Mouse (Mus musculus): ENCODE results near the gene Vmn2r52. TPM values are rescaled to one million over a fixed set of nuclear protein-coding genes. Genes with fewer than 3 reads are reported as not detected.

Vmn2r52 gene
- not detected for polyA plus RNA-seq (2014; fragmentation: Illumina TruSeq; extraction: RNeasy Lipid Tissue Mini Kit (QIAGEN cat#74804); ENCODE audit: low read depth, low replicate concordance)

DNA sequence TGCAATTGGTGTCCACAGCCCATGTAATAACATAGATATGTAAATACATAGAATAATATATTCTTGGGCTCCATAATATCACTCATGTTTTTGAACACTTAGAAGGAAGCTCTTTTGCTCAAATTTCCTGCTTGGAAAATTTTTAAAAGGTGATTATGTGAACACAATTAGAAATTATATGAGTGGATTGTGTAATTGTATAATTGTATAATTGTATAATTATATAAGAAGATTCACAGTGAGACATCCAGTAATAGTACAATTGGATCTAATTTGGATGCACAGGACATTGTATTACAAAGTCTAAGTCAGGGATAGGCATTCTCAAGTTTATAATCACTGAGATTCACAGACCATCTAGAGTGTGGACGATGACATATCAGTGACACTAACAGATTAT is at the start of gene Vmn2r52:
Gene Vmn2r52 (minus strand): TSS at position 101 of the 400 bp plus-strand sequence.

DNA sequence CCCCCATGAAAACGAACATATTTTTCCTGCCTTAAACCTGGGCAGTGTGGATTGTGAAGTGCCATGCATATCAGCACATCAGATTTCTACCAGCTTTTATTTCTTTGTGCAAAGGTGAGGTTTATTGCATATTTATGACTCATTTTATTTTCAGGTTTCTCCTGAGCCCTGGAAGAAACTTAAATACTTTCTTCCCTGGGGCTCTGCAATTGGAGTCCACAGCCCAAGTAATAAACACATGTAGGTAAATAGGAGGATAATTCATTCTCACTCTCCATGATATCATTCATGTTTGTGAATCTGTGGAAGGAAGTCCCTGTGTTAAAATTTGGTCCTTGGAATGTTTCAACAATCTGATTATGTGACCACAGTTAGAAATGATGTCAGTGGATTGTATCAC is 70.7 kb downstream of the Vmn2r52 start, which contains the start of gene Vmn2r51:
Gene Vmn2r51 (minus strand): TSS at position 101 of the 400 bp plus-strand sequence.

Other genes with a start within 250 kb of the Vmn2r52 start
- gene Vmn2r48, start 223.0 kb downstream of the Vmn2r52 start, polyA plus RNA-seq (2014; fragmentation: Illumina TruSeq; extraction: RNeasy Lipid Tissue Mini Kit (QIAGEN cat#74804); ENCODE audit: low read depth, low replicate concordance), result not detected
- not detected for gene Vmn2r49, start 184.3 kb downstream of the Vmn2r52 start, polyA plus RNA-seq (2014; fragmentation: Illumina TruSeq; extraction: RNeasy Lipid Tissue Mini Kit (QIAGEN cat#74804); ENCODE audit: low read depth, low replicate concordance)
- gene Vmn2r50, start 123.3 kb downstream of the Vmn2r52 start, polyA plus RNA-seq (2014; fragmentation: Illumina TruSeq; extraction: RNeasy Lipid Tissue Mini Kit (QIAGEN cat#74804); ENCODE audit: low read depth, low replicate concordance), result not detected
- gene Vmn2r51, start 70.8 kb downstream of the Vmn2r52 start, polyA plus RNA-seq (2014; fragmentation: Illumina TruSeq; extraction: RNeasy Lipid Tissue Mini Kit (QIAGEN cat#74804); ENCODE audit: low read depth, low replicate concordance), result not detected
- gene Vmn1r66, start 101.4 kb upstream of the Vmn2r52 start, polyA plus RNA-seq (2014; fragmentation: Illumina TruSeq; extraction: RNeasy Lipid Tissue Mini Kit (QIAGEN cat#74804); ENCODE audit: low read depth, low replicate concordance), result not detected